Mouse (Mus musculus) kidney, adult 11 months (tissue): ENCODE measurements around the gene Rpp25l.
"Not testable (repeated sequence)": the region's sequence is repeated elsewhere in the genome, so short reads cannot be mapped to it uniquely, and the experiment has no call there.

ENCODE experiments used
- DNase-seq: peaks from one replicate; pipeline ENCODE4 v3.0.0; 2022

Rpp25l gene

GRCm38 (mm10) chr4:41696452-41696851 lies 16.9 kb downstream of the Rpp25l start:
- not testable (repeated sequence) for DNase-seq

DNA sequence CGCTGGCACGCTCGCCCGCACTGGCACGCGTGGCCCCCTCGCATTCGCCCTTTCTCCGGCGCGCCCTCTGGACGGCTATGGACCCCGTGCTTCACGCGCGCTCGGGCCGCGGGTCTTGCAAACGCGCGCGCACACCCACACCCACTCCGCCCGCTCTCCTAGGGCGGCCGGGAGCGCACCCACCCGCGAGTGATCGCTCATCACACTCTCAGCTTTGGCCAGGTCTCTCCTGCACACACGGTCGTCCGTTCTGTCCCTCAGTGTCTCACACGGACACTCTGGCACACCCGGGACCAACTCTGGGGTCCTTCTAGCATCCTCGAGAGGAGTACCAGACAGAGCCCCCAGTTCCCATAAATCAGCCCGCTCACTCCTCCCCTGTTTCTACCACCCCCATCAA lies 17.5 kb downstream of the Rpp25l start:
- not testable (repeated sequence) for DNase-seq

DNA sequence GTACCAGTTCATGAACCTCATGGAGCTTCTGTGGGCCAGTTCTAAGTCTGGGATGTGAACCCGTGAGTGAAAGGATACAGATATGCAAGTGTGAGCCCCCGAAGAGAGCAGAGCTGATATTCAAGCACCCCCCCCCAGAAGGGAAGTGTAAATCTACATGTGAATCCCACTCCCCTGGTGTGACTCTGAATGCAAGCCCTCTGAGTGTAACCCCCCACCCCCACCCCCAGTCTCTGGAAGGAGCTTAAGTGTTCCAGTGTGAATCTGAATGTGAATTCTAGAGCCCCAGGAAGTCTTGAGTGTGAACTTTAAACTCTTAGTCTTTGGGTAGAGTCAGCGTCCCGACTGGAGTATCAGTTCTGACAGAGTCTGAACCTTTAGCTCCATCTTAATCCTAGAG lies 19.8 kb downstream of the Rpp25l start:
- not testable (repeated sequence) for DNase-seq

GRCm38 (mm10) chr4:41690014-41690413 lies 23.3 kb downstream of the Rpp25l start:
- DNase-seq, result not testable (repeated sequence)

DNA sequence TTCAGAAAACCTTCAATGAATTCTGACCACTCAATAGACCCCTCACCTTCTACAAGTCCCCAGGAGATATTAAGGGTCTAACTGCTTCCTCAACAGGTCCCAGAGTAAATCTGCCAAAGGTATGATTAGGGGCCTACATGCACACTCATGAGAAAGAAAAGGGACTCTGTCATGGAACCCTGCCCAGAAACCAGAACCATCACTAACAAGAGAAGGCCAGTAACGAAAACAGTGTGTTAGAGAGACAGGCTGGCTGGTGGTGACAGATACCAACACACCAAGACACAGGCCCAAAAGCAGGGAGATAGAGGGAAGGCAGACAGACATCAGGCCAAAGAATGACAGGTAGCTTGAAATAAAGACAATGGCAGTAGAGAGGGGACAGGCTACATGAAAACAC lies 24.8 kb downstream of the Rpp25l start:
- not testable (repeated sequence) for DNase-seq

DNA sequence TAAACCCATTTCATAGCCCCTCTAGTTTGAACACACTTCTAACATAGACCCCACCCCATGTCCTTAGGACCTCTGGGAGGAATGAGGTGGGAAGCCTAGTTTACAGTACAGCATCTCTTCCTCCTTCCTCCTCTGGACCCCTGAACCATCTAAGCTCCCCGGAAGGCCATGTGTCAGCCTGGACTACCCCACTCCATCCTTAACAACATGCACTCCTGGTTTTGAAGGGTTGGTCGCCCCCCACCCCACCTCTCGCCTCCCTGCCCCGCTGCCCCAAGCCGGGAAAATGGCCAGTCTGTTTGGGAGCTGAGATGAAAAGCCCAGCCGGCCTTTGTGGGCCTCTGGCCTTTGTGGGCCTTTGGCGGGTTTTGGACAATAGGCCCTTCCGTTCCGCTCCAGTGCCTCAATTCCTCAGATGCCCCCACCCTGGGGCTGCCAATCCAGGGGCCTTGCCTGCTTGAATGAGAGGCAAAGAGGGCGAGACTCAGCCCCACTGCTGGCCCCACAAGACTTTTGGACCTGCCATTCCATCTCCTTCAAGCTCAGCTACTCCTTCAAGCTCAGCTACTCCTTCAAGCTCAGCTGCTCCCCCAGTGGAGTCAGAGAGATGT lies 27.3 kb downstream of the Rpp25l start:
- DNase-seq, result not testable (repeated sequence)

- DNase-seq, result not testable (repeated sequence)
Measured at GRCm38 (mm10) chr4:41684931-41685453, 28.3 kb downstream of the Rpp25l start.

GRCm38 (mm10) chr4:41684131-41684930 lies 29.0 kb downstream of the Rpp25l start:
- not testable (repeated sequence) for DNase-seq

DNA sequence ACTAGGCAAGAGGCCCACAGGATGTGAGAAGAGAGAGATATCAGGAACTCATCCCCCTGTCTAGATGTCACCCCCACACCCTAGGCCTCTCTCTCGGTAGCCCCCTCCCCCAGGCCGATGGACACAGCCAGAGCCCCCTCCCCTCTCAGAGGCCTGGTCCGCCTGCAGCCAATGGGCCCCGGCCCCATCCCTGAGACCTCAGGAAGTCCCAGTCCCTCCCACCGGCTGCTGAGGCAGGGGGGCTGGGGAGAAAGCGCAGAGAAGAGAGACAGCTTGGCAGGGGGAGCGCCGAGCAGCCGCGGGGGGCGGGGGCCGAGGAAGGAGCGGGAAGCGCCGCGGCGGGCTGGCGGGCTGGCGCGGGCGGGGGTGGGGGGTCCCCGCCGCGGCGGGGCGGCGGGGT lies 30.0 kb downstream of the Rpp25l start:
- DNase-seq, result not testable (repeated sequence)

DNA sequence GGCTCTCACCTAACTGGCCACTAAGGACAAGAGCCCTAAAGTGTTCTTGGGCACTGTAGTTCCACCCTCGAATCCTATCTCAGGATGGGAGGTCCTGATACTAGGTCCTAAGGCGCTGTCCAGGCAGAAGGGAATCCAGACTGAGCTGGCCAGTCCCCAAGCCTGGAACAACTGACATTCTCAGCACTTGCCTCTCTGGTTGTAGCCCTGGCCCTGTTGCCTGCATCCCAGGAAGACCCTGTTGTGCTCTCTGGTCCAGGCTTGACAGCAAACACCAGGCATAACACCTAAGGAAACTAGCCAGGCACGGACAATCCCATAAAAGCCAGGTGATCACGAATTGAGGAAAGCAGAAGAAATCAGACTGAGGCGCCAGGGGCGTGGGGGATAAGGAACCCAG lies 30.5 kb downstream of the Rpp25l start:
- DNase-seq, result no peak

DNA sequence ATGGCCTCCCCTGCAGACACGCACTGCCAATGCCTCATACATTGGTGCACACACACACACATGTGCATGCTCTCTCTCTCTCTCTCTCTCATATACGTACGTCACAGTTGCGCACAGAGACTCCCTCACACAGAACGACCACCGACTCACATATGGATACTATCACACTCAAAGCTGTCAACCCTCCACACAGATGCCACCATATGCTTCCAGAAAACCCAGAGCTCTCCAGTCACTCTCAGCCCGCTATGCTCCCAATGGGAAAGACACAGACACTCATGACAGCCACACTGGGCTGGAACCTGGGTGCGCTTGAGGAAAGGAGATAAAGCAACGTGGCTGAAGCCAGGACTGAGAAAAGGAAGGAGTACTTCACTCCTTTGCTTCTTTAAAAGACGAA lies 31.4 kb downstream of the Rpp25l start:
- no peak for DNase-seq

DNA sequence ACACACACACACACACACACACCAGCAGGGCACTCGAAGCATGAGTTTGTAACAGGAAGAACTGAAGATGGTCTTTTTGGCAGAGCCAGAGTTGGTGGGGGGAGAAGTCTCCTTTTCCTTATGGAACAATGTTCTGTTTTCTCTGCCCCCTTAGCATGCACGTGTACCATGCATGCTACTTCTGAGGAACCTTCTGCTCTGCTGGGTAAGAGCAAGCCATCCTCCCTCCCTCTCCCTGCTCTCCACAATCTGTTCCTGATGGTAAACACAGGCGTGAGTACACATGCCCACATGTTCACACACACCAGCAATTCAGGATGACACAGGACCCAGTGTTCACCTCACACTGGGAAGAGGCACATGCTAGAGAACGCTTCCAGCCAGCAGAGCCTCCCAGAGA lies 32.2 kb downstream of the Rpp25l start:
- DNase-seq, result no peak

DNA sequence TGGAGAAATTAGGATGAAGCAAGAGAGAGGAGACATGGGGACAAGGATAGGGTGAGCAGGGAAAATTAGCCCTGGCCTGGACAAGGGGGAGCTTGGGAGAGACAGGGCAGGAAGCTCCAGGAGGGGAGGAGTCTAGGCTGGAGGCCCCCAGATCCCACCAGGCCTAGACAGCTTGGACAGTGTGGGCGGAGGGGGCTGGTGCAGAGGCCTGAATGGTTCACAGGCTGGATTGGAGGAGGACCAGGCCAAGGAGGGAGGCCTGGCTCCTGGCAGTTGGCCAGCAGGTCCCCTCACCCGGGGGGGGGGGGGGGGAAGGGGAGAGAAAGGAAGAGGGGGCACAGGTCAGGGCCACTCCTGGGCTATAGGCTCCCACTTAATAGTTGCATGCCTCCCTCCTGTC lies 34.0 kb downstream of the Rpp25l start:
- DNase-seq, result no peak

DNA sequence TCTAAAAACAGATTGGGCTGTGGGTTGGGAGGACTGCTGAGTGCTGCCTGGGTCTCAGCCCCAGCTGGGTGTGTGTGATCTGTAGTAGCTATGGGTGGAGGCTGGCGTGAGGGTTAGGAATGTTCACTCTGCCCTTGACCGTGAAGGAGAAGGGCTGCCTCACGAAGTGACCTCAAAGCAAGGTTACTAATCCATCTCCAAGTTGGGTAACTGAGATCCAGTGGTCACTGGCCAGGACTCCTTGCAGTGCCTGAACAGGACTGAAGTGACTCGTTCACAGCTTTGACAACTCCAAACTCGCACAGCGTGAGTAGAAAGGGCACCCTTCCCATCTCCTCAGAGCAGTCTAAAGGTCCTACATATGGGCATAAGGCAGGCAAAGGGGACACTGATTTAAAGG lies 34.5 kb downstream of the Rpp25l start:
- no peak for DNase-seq

- peak; percentile 68 for DNase-seq
Measured at GRCm38 (mm10) chr4:41677006-41677629, 36.2 kb downstream of the Rpp25l start.

GRCm38 (mm10) chr4:41676248-41677005 lies 36.9 kb downstream of the Rpp25l start:
- DNase-seq, result no peak

GRCm38 (mm10) chr4:41673186-41673585 lies 40.1 kb downstream of the Rpp25l start:
- no peak for DNase-seq

GRCm38 (mm10) chr4:41672522-41672963 lies 40.8 kb downstream of the Rpp25l start:
- DNase-seq, result no peak

GRCm38 (mm10) chr4:41671963-41672480 lies 41.3 kb downstream of the Rpp25l start:
- DNase-seq, result no peak

DNA sequence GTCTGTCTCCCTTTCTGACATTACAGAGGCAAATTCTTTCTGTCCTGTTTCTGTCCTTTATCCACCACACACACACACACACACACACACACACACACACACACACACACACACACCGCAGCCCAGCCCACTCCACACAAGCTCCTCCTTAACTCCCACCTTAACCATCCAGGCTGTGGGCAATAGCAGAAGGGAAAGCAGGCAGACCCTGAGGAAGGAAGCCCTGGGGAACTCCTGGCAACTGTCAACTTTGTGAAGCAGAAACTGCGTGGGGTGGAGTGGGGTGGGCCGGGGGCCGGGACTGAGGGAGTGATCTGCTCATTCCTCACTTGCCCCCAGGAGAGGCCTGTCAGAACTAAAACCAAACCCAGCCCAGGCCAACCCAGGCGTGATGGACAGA lies 41.8 kb downstream of the Rpp25l start:
- no peak for DNase-seq

DNA sequence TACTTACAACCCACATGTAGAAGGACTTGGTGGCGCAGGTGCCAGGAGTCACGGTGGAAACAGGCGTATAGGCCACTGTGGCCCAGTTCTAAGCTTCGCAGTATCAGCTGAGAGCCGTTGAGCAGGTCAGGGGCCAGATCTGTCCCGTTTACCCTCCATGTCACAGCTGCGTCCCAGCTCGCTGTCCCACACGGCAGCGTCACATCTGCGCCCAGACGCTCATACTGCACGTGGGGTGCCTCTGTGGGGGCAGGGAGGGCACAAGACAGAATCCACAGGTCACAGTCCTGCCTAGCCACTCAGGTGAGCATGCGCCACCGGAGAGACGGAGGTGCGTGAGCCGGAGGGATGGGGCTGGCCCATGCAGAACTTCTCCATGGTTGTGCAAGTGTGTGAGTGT lies 42.5 kb downstream of the Rpp25l start:
- DNase-seq, result no peak

- DNase-seq, result no peak
Measured at GRCm38 (mm10) chr4:41666646-41667045, 46.7 kb downstream of the Rpp25l start.
